Mouse (Mus musculus) heart, postnatal 0 days (tissue): ENCODE data around the gene Nfatc2ip. TPM values are rescaled to one million over a fixed set of nuclear protein-coding genes. Genes with fewer than 3 reads are reported as not detected.
A peak's percentile ranks its signal among the peaks of the same experiment; 100 is the strongest.

Experiments used
- ATAC-seq: fragments of 200-750 bp; cut with Nextera tagmentation; 2 replicates; pipeline ENCODE4 v1.8.0; 2017; ENCODE audit warnings: low read depth, moderate number of reproducible peaks, moderate library complexity; ENCODE audit not compliant: insufficient read depth
- DNase-seq: peaks from one replicate; pipeline ENCODE4 v3.0.0-alpha.2; 2016; ENCODE audit warnings: low spot score
- H3K27ac ChIP-seq: fragments of 300-500 bp; sonication (generic); 2 replicates; pipeline ENCODE4 v1.5.1; 2014; ENCODE audit warnings: low read depth, mild to moderate bottlenecking
- H3K27me3 ChIP-seq: fragments of 300-500 bp; sonication (generic); 2 replicates; pipeline ENCODE4 v1.6.1; 2014; ENCODE audit warnings: low read length, mixed read lengths; ENCODE audit not compliant: control insufficient read depth, insufficient read depth
- H3K36me3 ChIP-seq: fragments of 300-500 bp; sonication (generic); replicated peaks from 2 replicates; pipeline ENCODE4 v1.6.1; 2014; ENCODE audit warnings: low read length, mixed read lengths; ENCODE audit not compliant: control insufficient read depth, insufficient read depth
- H3K4me1 ChIP-seq: fragments of 300-500 bp; sonication (generic); 2 replicates; pipeline ENCODE4 v1.6.1; 2014; ENCODE audit warnings: antibody characterized with exemption; ENCODE audit not compliant: control insufficient read depth, insufficient read depth
- H3K4me2 ChIP-seq: fragments of 300-500 bp; sonication (generic); 2 replicates; pipeline ENCODE4 v1.6.1; 2014; ENCODE audit warnings: low read depth, mild to moderate bottlenecking, low read length, moderate library complexity
- H3K4me3 ChIP-seq: fragments of 300-500 bp; sonication (generic); 2 replicates; pipeline ENCODE4 v1.5.1; 2014; ENCODE audit warnings: low read depth, low read length
- H3K9ac ChIP-seq: fragments of 300-500 bp; sonication (generic); replicated peaks from 2 replicates; pipeline ENCODE4 v1.6.1; 2014; ENCODE audit warnings: low read depth, low read length, mixed read lengths
- H3K9me3 ChIP-seq: fragments of 300-500 bp; sonication (generic); replicated peaks from 2 replicates; pipeline ENCODE4 v1.6.1; 2016; ENCODE audit warnings: low read length; ENCODE audit not compliant: control insufficient read depth
- CTCF ChIP-seq: IDR thresholded peaks from 2 replicates; pipeline ENCODE4 v1.5.1; 2016; ENCODE audit warnings: antibody characterized with exemption, control low read depth, low read depth
- EP300 ChIP-seq: IDR thresholded peaks from 2 replicates; pipeline ENCODE4 v1.6.1; 2016; ENCODE audit warnings: antibody characterized with exemption, low read depth
- WGBS: fragments of 180-500 bp; shearing (Covaris S2); extraction: QIAGEN DNeasy Blood & Tissue Kit; methylation state at CpG from one replicate; pipeline ENCODE4 v1.1.7; 2014; 5-methylcytosine and 5-hydroxymethylcytosine counted together
- polyA plus RNA-seq: library from polyadenylated mRNA; unstranded; fragments of >200 nt; fragmentation: Nextera tagmentation; extraction: Ambion mirVana; gene quantifications from 2 replicates; pipeline ENCODE4 v1.2.1, GENCODE M21; 2015
- total RNA-seq: library from RNA; depleted of rRNA; stranded (reverse); fragments of >200 nt; gene quantifications from 2 replicates; pipeline ENCODE4 v1.2.3, GENCODE M21; 2014; ENCODE audit warnings: low replicate concordance

The Nfatc2ip gene
- total and polyA plus RNA-seq, 2 experiments from 2014 or later = 1.2 to 3.5 TPM

- no peaks in the 10 kb centered on the region for H3K27me3 ChIP-seq
- DNase-seq (no peak), ATAC-seq (no peak)
- no peak overlapping the region for H3K27ac ChIP-seq
- no peaks in the 10 kb centered on the region for H3K9me3 ChIP-seq
- TF ChIP-seq CTCF = no peak
- TF ChIP-seq EP300 = no peak
- H3K4me2 ChIP-seq = no peak overlapping the region
- H3K4me1 ChIP-seq = 0 out of 2 replicates have a peak, but pooled peaks cover 9% of the 10 kb centered on the region
- 61% methylated on average over 6 of the region's 6 CpGs for WGBS
- H3K4me3 ChIP-seq = no peak overlapping the region
- H3K9ac ChIP-seq = no peak overlapping the region
- H3K36me3 ChIP-seq = peaks cover 40% of the 10 kb centered on the region
These were observed 22.0 kb downstream of the Nfatc2ip start for GRCm38 (mm10) chr7:126374526-126374925.

- H3K4me3 ChIP-seq = no peak overlapping the region
- H3K9me3 ChIP-seq = no peaks in the 10 kb centered on the region
- H3K9ac ChIP-seq = no peak overlapping the region
- ATAC-seq (no peak), DNase-seq (no peak)
- TF ChIP-seq EP300 = no peak
- TF ChIP-seq CTCF = no peak
- 0 out of 2 replicates have a peak, but pooled peaks cover 9% of the 10 kb centered on the region for H3K4me1 ChIP-seq
- H3K4me2 ChIP-seq = no peak overlapping the region
- 85% methylated on average over 9 of the region's 9 CpGs for WGBS
- H3K27ac ChIP-seq = no peak overlapping the region
- no peaks in the 10 kb centered on the region for H3K27me3 ChIP-seq
- peaks cover 40% of the 10 kb centered on the region for H3K36me3 ChIP-seq
These were observed 23.5 kb downstream of the Nfatc2ip start for GRCm38 (mm10) chr7:126373007-126373406.

GRCm38 (mm10) chr7:126369393-126369792, 27.1 kb downstream of the Nfatc2ip start, which contains the start of gene Lat:
Gene Lat, minus strand, starts transcription at chr7:126369570.
- ATAC-seq (no peak), DNase-seq (no peak)
- WGBS = 49% methylated on average over 13 of the region's 13 CpGs
- H3K36me3 ChIP-seq = peaks cover 34% of the 10 kb centered on the region
- peak within 1 kb of the TSS; percentile 25; the same call in 1 of the 2 replicates for H3K27ac ChIP-seq
- no peaks in the 10 kb centered on the region for H3K4me1 ChIP-seq
- peak within 1 kb of the TSS; percentile 21; the same call in 1 of the 2 replicates for H3K4me2 ChIP-seq
- H3K9ac ChIP-seq = no peak within 1 kb of the TSS; the same call in 1 of the 2 replicates
- peak within 1 kb of the TSS; percentile 33; the same call in 1 of the 2 replicates for H3K4me3 ChIP-seq
- no peaks in the 10 kb centered on the region for H3K9me3 ChIP-seq
- no peaks in the 10 kb centered on the region for H3K27me3 ChIP-seq
- TF ChIP-seq CTCF = no peak
- no peak for TF ChIP-seq EP300

GRCm38 (mm10) chr7:126368367-126368766, 28.2 kb downstream of the Nfatc2ip start:
- TF ChIP-seq EP300 (no peak), CTCF (no peak)
- Histone ChIP-seq H3K9me3 (no peaks in the 10 kb centered on the region), H3K36me3 (peaks cover 29% of the 10 kb centered on the region), H3K9ac (no peak overlapping the region; the same call in 1 of the 2 replicates), H3K27me3 (no peaks in the 10 kb centered on the region), H3K4me2 (peak overlapping the region; percentile 21; the same call in 1 of the 2 replicates), H3K4me1 (no peaks in the 10 kb centered on the region), H3K4me3 (peak overlapping the region; percentile 33; the same call in 1 of the 2 replicates), H3K27ac (no peak overlapping the region)
- ATAC-seq (no peak), DNase-seq (no peak)
- WGBS = 77% methylated on average over 8 of the region's 8 CpGs

GRCm38 (mm10) chr7:126367636-126368035, 28.9 kb downstream of the Nfatc2ip start:
- DNase-seq (no peak), ATAC-seq (no peak)
- Histone ChIP-seq H3K4me1 (no peaks in the 10 kb centered on the region), H3K27me3 (no peaks in the 10 kb centered on the region), H3K4me3 (peak overlapping the region; percentile 33; the same call in 1 of the 2 replicates), H3K9ac (no peak overlapping the region), H3K27ac (no peak overlapping the region), H3K4me2 (peak overlapping the region; percentile 21; the same call in 1 of the 2 replicates), H3K9me3 (no peaks in the 10 kb centered on the region), H3K36me3 (peaks cover 23% of the 10 kb centered on the region)
- WGBS = 69% methylated on average over 10 of the region's 10 CpGs
- TF ChIP-seq EP300 (no peak), CTCF (no peak)

GRCm38 (mm10) chr7:126363038-126363437, 33.5 kb downstream of the Nfatc2ip start:
- Histone ChIP-seq H3K27ac (no peak overlapping the region), H3K36me3 (no peaks in the 10 kb centered on the region), H3K9ac (no peak overlapping the region), H3K9me3 (no peaks in the 10 kb centered on the region), H3K4me2 (no peak overlapping the region), H3K27me3 (no peaks in the 10 kb centered on the region), H3K4me1 (no peaks in the 10 kb centered on the region), H3K4me3 (no peak overlapping the region)
- no peak for ATAC-seq
- WGBS = 71% methylated on average over 6 of the region's 6 CpGs
- no peak for DNase-seq
- no peak for TF ChIP-seq EP300
- no peak for TF ChIP-seq CTCF
